Mouse (Mus musculus): ENCODE data around the gene Fgfr2. TPM values are rescaled to one million over a fixed set of nuclear protein-coding genes. Genes with fewer than 3 reads are reported as not detected.
"Not testable (repeated sequence)": the region's sequence is repeated elsewhere in the genome, so short reads cannot be mapped to it uniquely, and the experiment has no call there.

The Fgfr2 gene
- polyA plus RNA-seq, 1 experiment from 2014 or later: 39.4 TPM

- H3K4me3 ChIP-seq (replicated peaks): no peak overlapping the region
- no peaks in the 10 kb centered on the region for H3K36me3 ChIP-seq
- WGBS: 6% methylated on average over 3 of the region's 3 CpGs
- no peak overlapping the region for H3K27ac ChIP-seq
- H3K27me3 ChIP-seq: peaks cover 33% of the 10 kb centered on the region
- H3K9me3 ChIP-seq: 0 out of 2 replicates have a peak, but pooled peaks cover 4% of the 10 kb centered on the region
- peaks cover 28% of the 10 kb centered on the region for H3K4me1 ChIP-seq (replicated peaks)
- peak; percentile 73 for ATAC-seq
- H3K9ac ChIP-seq (replicated peaks): no peak overlapping the region
- no peak overlapping the region for H3K4me2 ChIP-seq (replicated peaks)
Measured at GRCm38 (mm10) chr7:131465117-131465601, 1658.0 kb downstream of the Fgfr2 start.

- Histone ChIP-seq H3K4me1 (replicated peaks) (no peaks in the 10 kb centered on the region), H3K27ac (no peak overlapping the region), H3K36me3 (no peaks in the 10 kb centered on the region), H3K4me3 (replicated peaks) (no peak overlapping the region), H3K9ac (replicated peaks) (no peak overlapping the region), H3K9me3 (no peaks in the 10 kb centered on the region), H3K4me2 (replicated peaks) (no peak overlapping the region), H3K27me3 (no peaks in the 10 kb centered on the region)
- no peak for ATAC-seq
- WGBS: 92% methylated on average over 5 of the region's 5 CpGs
Measured at GRCm38 (mm10) chr7:131456714-131457113, 1666.4 kb downstream of the Fgfr2 start.

GRCm38 (mm10) chr7:131437051-131437450 lies 1686.1 kb downstream of the Fgfr2 start:
- 71% methylated on average over 3 of the region's 3 CpGs for WGBS
- H3K27ac ChIP-seq: no peak overlapping the region
- no peak overlapping the region for H3K4me2 ChIP-seq (replicated peaks)
- H3K4me1 ChIP-seq (replicated peaks): no peaks in the 10 kb centered on the region
- no peak overlapping the region for H3K4me3 ChIP-seq (replicated peaks)
- peaks cover 19% of the 10 kb centered on the region for H3K36me3 ChIP-seq
- H3K9ac ChIP-seq (replicated peaks): no peak overlapping the region
- H3K9me3 ChIP-seq: no peaks in the 10 kb centered on the region
- ATAC-seq: no peak
- H3K27me3 ChIP-seq: no peaks in the 10 kb centered on the region

GRCm38 (mm10) chr7:131434276-131434675 lies 1688.9 kb downstream of the Fgfr2 start:
- 81% methylated on average over 1 of the region's 1 CpGs for WGBS
- Histone ChIP-seq H3K27ac (no peak overlapping the region), H3K9me3 (no peaks in the 10 kb centered on the region), H3K36me3 (peaks cover 29% of the 10 kb centered on the region), H3K27me3 (no peaks in the 10 kb centered on the region), H3K4me1 (replicated peaks) (no peaks in the 10 kb centered on the region), H3K9ac (replicated peaks) (no peak overlapping the region), H3K4me3 (replicated peaks) (no peak overlapping the region), H3K4me2 (replicated peaks) (no peak overlapping the region)
- ATAC-seq: no peak

GRCm38 (mm10) chr7:131432244-131432643 lies 1690.9 kb downstream of the Fgfr2 start:
- 0 out of 2 replicates have a peak, but pooled peaks have one; percentile 40 for ATAC-seq
- WGBS: 11% methylated on average over 1 of the region's 1 CpGs

GRCm38 (mm10) chr7:131427331-131427730 lies 1695.8 kb downstream of the Fgfr2 start:
- WGBS: 87% methylated on average over 5 of the region's 5 CpGs
- peaks cover 47% of the 10 kb centered on the region for H3K36me3 ChIP-seq
- H3K27me3 ChIP-seq: no peaks in the 10 kb centered on the region
- H3K4me1 ChIP-seq (replicated peaks): no peaks in the 10 kb centered on the region
- no peak overlapping the region for H3K4me2 ChIP-seq (replicated peaks)
- H3K27ac ChIP-seq: no peak overlapping the region
- no peak overlapping the region for H3K9ac ChIP-seq (replicated peaks)
- no peaks in the 10 kb centered on the region for H3K9me3 ChIP-seq
- H3K4me3 ChIP-seq (replicated peaks): no peak overlapping the region
- no peak for ATAC-seq

More at GRCm38 (mm10) chr7:131432244-131432643, 1690.9 kb downstream of the Fgfr2 start:
- no peak overlapping the region for H3K27ac ChIP-seq
- no peak overlapping the region for H3K4me3 ChIP-seq (replicated peaks)
- no peaks in the 10 kb centered on the region for H3K27me3 ChIP-seq
- H3K36me3 ChIP-seq: peaks cover 45% of the 10 kb centered on the region
- H3K9me3 ChIP-seq: no peaks in the 10 kb centered on the region
- no peak overlapping the region for H3K4me2 ChIP-seq (replicated peaks)
- no peaks in the 10 kb centered on the region for H3K4me1 ChIP-seq (replicated peaks)
- no peak overlapping the region for H3K9ac ChIP-seq (replicated peaks)

- Histone ChIP-seq H3K27ac (no peak overlapping the region), H3K9ac (replicated peaks) (no peak overlapping the region), H3K9me3 (no peaks in the 10 kb centered on the region), H3K4me3 (replicated peaks) (no peak overlapping the region), H3K27me3 (no peaks in the 10 kb centered on the region), H3K4me2 (replicated peaks) (no peak overlapping the region), H3K4me1 (replicated peaks) (no peaks in the 10 kb centered on the region), H3K36me3 (peaks cover 30% of the 10 kb centered on the region)
- no peak for ATAC-seq
- 94% methylated on average over 2 of the region's 2 CpGs for WGBS
Measured at GRCm38 (mm10) chr7:131424912-131425311, 1698.2 kb downstream of the Fgfr2 start.

GRCm38 (mm10) chr7:131417605-131418004 lies 1705.5 kb downstream of the Fgfr2 start:
- no peak overlapping the region for H3K9ac ChIP-seq (replicated peaks)
- H3K4me3 ChIP-seq (replicated peaks): no peak overlapping the region
- H3K4me2 ChIP-seq (replicated peaks): no peak overlapping the region
- no peaks in the 10 kb centered on the region for H3K27me3 ChIP-seq
- no peaks in the 10 kb centered on the region for H3K9me3 ChIP-seq
- H3K4me1 ChIP-seq (replicated peaks): peaks cover 6% of the 10 kb centered on the region
- H3K36me3 ChIP-seq: no peaks in the 10 kb centered on the region
- no peak for ATAC-seq
- H3K27ac ChIP-seq: no peak overlapping the region

- H3K9me3 ChIP-seq; H3K4me3 ChIP-seq (replicated peaks); ATAC-seq; H3K27ac ChIP-seq; H3K36me3 ChIP-seq; H3K9ac ChIP-seq (replicated peaks); H3K27me3 ChIP-seq; H3K4me2 ChIP-seq (replicated peaks): not testable (repeated sequence)
- peaks cover 15% of the 10 kb centered on the region for H3K4me1 ChIP-seq (replicated peaks)
Measured at GRCm38 (mm10) chr7:131416742-131417141, 1706.4 kb downstream of the Fgfr2 start.

GRCm38 (mm10) chr7:131411941-131412270 lies 1711.2 kb downstream of the Fgfr2 start:
- no peaks in the 10 kb centered on the region for H3K36me3 ChIP-seq
- 74% methylated on average over 2 of the region's 2 CpGs for WGBS
- H3K9me3 ChIP-seq: no peaks in the 10 kb centered on the region
- H3K4me1 ChIP-seq (replicated peaks): peaks cover 41% of the 10 kb centered on the region
- H3K27me3 ChIP-seq: no peaks in the 10 kb centered on the region
- H3K9ac ChIP-seq (replicated peaks): no peak overlapping the region
- no peak for ATAC-seq
- no peak overlapping the region for H3K27ac ChIP-seq
- H3K4me2 ChIP-seq (replicated peaks): peak overlapping the region; percentile 64
- no peak overlapping the region for H3K4me3 ChIP-seq (replicated peaks)

- peaks cover 41% of the 10 kb centered on the region for H3K4me1 ChIP-seq (replicated peaks)
- no peaks in the 10 kb centered on the region for H3K27me3 ChIP-seq
- H3K4me3 ChIP-seq (replicated peaks): peak overlapping the region; percentile 99
- no peaks in the 10 kb centered on the region for H3K36me3 ChIP-seq
- no peak overlapping the region for H3K27ac ChIP-seq
- H3K4me2 ChIP-seq (replicated peaks): peak overlapping the region; percentile 64
- no peak for ATAC-seq
- 70% methylated on average over 10 of the region's 10 CpGs for WGBS
- no peaks in the 10 kb centered on the region for H3K9me3 ChIP-seq
- peak overlapping the region; percentile 86 for H3K9ac ChIP-seq (replicated peaks)
Measured at GRCm38 (mm10) chr7:131411221-131411940, 1711.8 kb downstream of the Fgfr2 start.

GRCm38 (mm10) chr7:131410416-131411058 lies 1712.6 kb downstream of the Fgfr2 start, which contains the start of the genes Ikzf5 and Acadsb:
TSS of gene Ikzf5 (minus strand) at chr7:131410521.
TSS of gene Acadsb (plus strand) at chr7:131410601.
- under 1% methylated on average over 42 of the region's 42 CpGs for WGBS

More at GRCm38 (mm10) chr7:131410416-131411058, 1712.6 kb downstream of the Fgfr2 start, which contains the start of the genes Ikzf5 and Acadsb:
- Histone ChIP-seq H3K9ac (replicated peaks) (peak within 1 kb of the TSS; percentile 95), H3K27me3 (no peaks in the 10 kb centered on the region), H3K4me2 (replicated peaks) (peak within 1 kb of the TSS; percentile 85), H3K27ac (peak within 1 kb of the TSS; percentile 80), H3K4me1 (replicated peaks) (peaks cover 41% of the 10 kb centered on the region), H3K9me3 (no peaks in the 10 kb centered on the region), H3K36me3 (no peaks in the 10 kb centered on the region), H3K4me3 (replicated peaks) (peak within 1 kb of the TSS; percentile 99)
- ATAC-seq: peak; percentile 98

All from midbrain, embryonic 13.5 days (tissue).